Mouse (Mus musculus) E14TG2a.4 (cell line): ENCODE data around the gene Corin.

Experiments used
- CTCF ChIP-seq: conservative IDR thresholded peaks from 2 replicates; pipeline ENCODE4 v1.5.1; 2014; ENCODE audit warnings: low read length
- POU5F1 ChIP-seq: IDR thresholded peaks from 2 replicates; pipeline ENCODE4 v1.6.1; 2014; ENCODE audit warnings: low read length, borderline replicate concordance

DNA sequence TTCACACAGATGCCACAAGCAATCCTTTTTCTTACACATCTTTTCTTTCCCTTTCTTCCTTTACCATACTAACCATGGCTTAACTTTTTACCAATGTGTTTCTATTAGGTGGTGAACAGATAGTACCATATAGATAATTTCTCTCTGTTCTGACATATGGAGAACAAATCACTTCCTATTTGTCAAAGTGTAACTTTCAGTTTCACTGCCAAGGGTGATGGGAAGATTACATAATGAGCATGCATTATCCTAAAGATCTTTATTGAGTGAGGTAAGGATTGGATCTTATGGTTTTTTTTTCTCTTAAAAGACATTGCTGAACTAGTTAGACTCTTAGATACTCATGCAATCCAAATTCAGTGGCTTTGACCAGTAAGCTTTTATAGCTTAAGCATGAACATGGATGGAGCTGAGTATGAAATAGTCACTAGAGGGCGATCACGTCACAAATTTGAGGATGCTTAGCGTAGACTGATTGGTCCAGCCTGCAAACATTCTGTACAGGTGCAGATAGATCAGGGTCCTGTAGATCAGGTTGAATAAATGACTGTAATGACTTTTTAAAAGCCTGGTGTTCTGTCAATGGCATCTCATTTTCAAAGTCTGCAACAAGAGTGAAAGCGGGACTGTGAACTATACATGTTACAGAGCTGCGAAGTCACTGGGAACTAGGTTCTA lies 154.1 kb downstream of the Corin start:
- TF ChIP-seq CTCF (peak; percentile 48), POU5F1 (no peak)
